Mouse (Mus musculus) kidney, postnatal 0 days (tissue): ENCODE measurements around the gene Coq8a. TPM values are rescaled to one million over a fixed set of nuclear protein-coding genes. Genes with fewer than 3 reads are reported as not detected.
A peak's percentile ranks its signal among the peaks of the same experiment; 100 is the strongest.

Experiments used
- ATAC-seq: fragments of 200-750 bp; cut with Nextera tagmentation; replicated peaks from 2 replicates; pipeline ENCODE4 v1.8.0; 2017; ENCODE audit warnings: low read depth, moderate number of reproducible peaks, moderate TSS enrichment, moderate library complexity; ENCODE audit not compliant: low FRiP score
- DNase-seq: peaks from one replicate; pipeline ENCODE4 v3.0.0-alpha.2; 2016; ENCODE audit warnings: low spot score
- H3K27ac ChIP-seq: fragments of 300-500 bp; sonication (generic); 2 replicates; pipeline ENCODE4 v1.5.1; 2014; ENCODE audit warnings: mild to moderate bottlenecking
- H3K27me3 ChIP-seq: fragments of 300-500 bp; sonication (generic); 2 replicates; pipeline ENCODE4 v1.6.1; 2014; ENCODE audit warnings: low read length, mixed read lengths; ENCODE audit not compliant: insufficient read depth
- H3K36me3 ChIP-seq: fragments of 300-500 bp; sonication (generic); 2 replicates; pipeline ENCODE4 v1.6.1; 2014; ENCODE audit warnings: low read length, mixed read lengths; ENCODE audit not compliant: insufficient read depth
- H3K4me1 ChIP-seq: fragments of 300-500 bp; sonication (generic); replicated peaks from 2 replicates; pipeline ENCODE4 v1.6.1; 2014; ENCODE audit warnings: antibody characterized with exemption, low read length, mixed read lengths; ENCODE audit not compliant: insufficient read depth
- H3K4me2 ChIP-seq: fragments of 300-500 bp; sonication (generic); 2 replicates; pipeline ENCODE4 v1.6.1; 2014; ENCODE audit warnings: mild to moderate bottlenecking, low read length, moderate library complexity, mixed read lengths
- H3K4me3 ChIP-seq: fragments of 300-500 bp; sonication (generic); replicated peaks from 2 replicates; pipeline ENCODE4 v1.5.1; 2014; ENCODE audit warnings: low read depth, low read length
- H3K9ac ChIP-seq: fragments of 300-500 bp; sonication (generic); 2 replicates; pipeline ENCODE4 v1.6.1; 2014; ENCODE audit warnings: low read depth, low read length
- H3K9me3 ChIP-seq: fragments of 300-500 bp; sonication (generic); replicated peaks from 2 replicates; pipeline ENCODE4 v1.6.1; 2016; ENCODE audit warnings: low read length, inconsistent platforms, mixed read lengths
- CTCF ChIP-seq: IDR thresholded peaks from 2 replicates; pipeline ENCODE4 v1.5.1; 2016; ENCODE audit warnings: antibody characterized with exemption, low read depth, mild to moderate bottlenecking, moderate library complexity
- WGBS: fragments of 180-500 bp; shearing (Covaris S2); extraction: QIAGEN DNeasy Blood & Tissue Kit; methylation state at CpG from one replicate; pipeline ENCODE4 v1.1.7; 2014; 5-methylcytosine and 5-hydroxymethylcytosine counted together
- polyA plus RNA-seq: library from polyadenylated mRNA; unstranded; fragments of >200 nt; fragmentation: Nextera tagmentation; extraction: Ambion mirVana; gene quantifications from 2 replicates; pipeline ENCODE4 v1.2.1, GENCODE M21; 2015

Coq8a gene
- polyA plus RNA-seq = 31.5 and 33.6 TPM in 2 replicates

GRCm38 (mm10) chr1:180198959-180199714 lies at the start of gene Coq8a:
Gene Coq8a (minus strand): TSS chr1:180199602.
- DNase-seq (no peak), ATAC-seq (no peak)
- Histone ChIP-seq H3K4me2 (no peak within 1 kb of the TSS), H3K9ac (no peak within 1 kb of the TSS), H3K27me3 (no peaks in the 10 kb centered on the region), H3K4me1 (0 out of 2 replicates have a peak, but pooled peaks cover 3% of the 10 kb centered on the region), H3K4me3 (no peak within 1 kb of the TSS), H3K36me3 (no peaks in the 10 kb centered on the region), H3K27ac (no peak within 1 kb of the TSS), H3K9me3 (no peaks in the 10 kb centered on the region)
- no peak for TF ChIP-seq CTCF
- 57% methylated on average over 4 of the region's 4 CpGs for WGBS

GRCm38 (mm10) chr1:180248593-180249146 lies 49.3 kb upstream of the Coq8a start:
- 75% methylated on average over 7 of the region's 7 CpGs for WGBS
- no peak for TF ChIP-seq CTCF
- Histone ChIP-seq H3K9me3 (no peaks in the 10 kb centered on the region), H3K36me3 (peaks cover 6% of the 10 kb centered on the region; the same call in 1 of the 2 replicates), H3K4me3 (no peak overlapping the region), H3K27ac (no peak overlapping the region), H3K27me3 (no peaks in the 10 kb centered on the region), H3K9ac (no peak overlapping the region), H3K4me2 (no peak overlapping the region), H3K4me1 (peaks cover 12% of the 10 kb centered on the region; the same call in 1 of the 2 replicates)
- ATAC-seq (no peak), DNase-seq (no peak)

GRCm38 (mm10) chr1:180247901-180248300 lies 48.5 kb upstream of the Coq8a start:
- TF ChIP-seq CTCF = no peak
- no peak overlapping the region for H3K4me3 ChIP-seq
- peaks cover 12% of the 10 kb centered on the region; the same call in 1 of the 2 replicates for H3K4me1 ChIP-seq
- WGBS = 87% methylated on average over 7 of the region's 7 CpGs
- no peaks in the 10 kb centered on the region for H3K27me3 ChIP-seq
- DNase-seq (no peak), ATAC-seq (no peak)
- H3K4me2 ChIP-seq = no peak overlapping the region
- H3K36me3 ChIP-seq = peaks cover 6% of the 10 kb centered on the region; the same call in 1 of the 2 replicates
- no peak overlapping the region for H3K9ac ChIP-seq
- no peak overlapping the region for H3K27ac ChIP-seq
- no peaks in the 10 kb centered on the region for H3K9me3 ChIP-seq

GRCm38 (mm10) chr1:180245741-180246507 lies 46.5 kb upstream of the Coq8a start:
- H3K36me3 ChIP-seq = peaks cover 6% of the 10 kb centered on the region; the same call in 1 of the 2 replicates
- H3K4me1 ChIP-seq = peaks cover 12% of the 10 kb centered on the region; the same call in 1 of the 2 replicates
- H3K27me3 ChIP-seq = no peaks in the 10 kb centered on the region
- WGBS = 73% methylated on average over 13 of the region's 13 CpGs
- H3K27ac ChIP-seq = no peak overlapping the region
- H3K4me3 ChIP-seq = no peak overlapping the region
- no peaks in the 10 kb centered on the region for H3K9me3 ChIP-seq
- no peak for TF ChIP-seq CTCF
- DNase-seq = no peak
- ATAC-seq = no peak
- H3K9ac ChIP-seq = no peak overlapping the region
- H3K4me2 ChIP-seq = no peak overlapping the region

- DNase-seq (peak; percentile 52), ATAC-seq (no peak)
- WGBS = 53% methylated on average over 3 of the region's 3 CpGs
- H3K4me3 ChIP-seq = no peak overlapping the region
- no peaks in the 10 kb centered on the region for H3K4me1 ChIP-seq
- H3K36me3 ChIP-seq = 0 out of 2 replicates have a peak, but pooled peaks cover 4% of the 10 kb centered on the region
- H3K4me2 ChIP-seq = no peak overlapping the region
- no peaks in the 10 kb centered on the region for H3K9me3 ChIP-seq
- H3K27ac ChIP-seq = no peak overlapping the region
- TF ChIP-seq CTCF = no peak
- H3K27me3 ChIP-seq = no peaks in the 10 kb centered on the region
- H3K9ac ChIP-seq = no peak overlapping the region
Observed at GRCm38 (mm10) chr1:180231729-180232128, 32.3 kb upstream of the Coq8a start.

GRCm38 (mm10) chr1:180230580-180230979 lies 31.2 kb upstream of the Coq8a start:
- no peak overlapping the region for H3K4me3 ChIP-seq
- 42% methylated on average over 2 of the region's 2 CpGs for WGBS
- DNase-seq (no peak), ATAC-seq (no peak)
- no peak overlapping the region for H3K27ac ChIP-seq
- H3K9me3 ChIP-seq = no peaks in the 10 kb centered on the region
- no peaks in the 10 kb centered on the region for H3K27me3 ChIP-seq
- TF ChIP-seq CTCF = peak; percentile 73
- H3K36me3 ChIP-seq = 0 out of 2 replicates have a peak, but pooled peaks cover 4% of the 10 kb centered on the region
- no peak overlapping the region for H3K9ac ChIP-seq
- no peak overlapping the region for H3K4me2 ChIP-seq
- H3K4me1 ChIP-seq = no peaks in the 10 kb centered on the region
